Mouse (Mus musculus) stomach, adult 2 months (tissue): ENCODE results near the gene Tmem189. TPM values are rescaled to one million over a fixed set of nuclear protein-coding genes. Genes with fewer than 3 reads are reported as not detected.

Experiments used
- polyA plus RNA-seq: library from polyadenylated mRNA; depleted of rRNA; stranded (reverse); fragments of >200 nt; gene quantifications from 2 replicates; pipeline ENCODE4 v1.2.3, GENCODE M21; 2012; rRNA removed

Tmem189 gene
- 259 and 328 TPM in 2 replicates for polyA plus RNA-seq

DNA sequence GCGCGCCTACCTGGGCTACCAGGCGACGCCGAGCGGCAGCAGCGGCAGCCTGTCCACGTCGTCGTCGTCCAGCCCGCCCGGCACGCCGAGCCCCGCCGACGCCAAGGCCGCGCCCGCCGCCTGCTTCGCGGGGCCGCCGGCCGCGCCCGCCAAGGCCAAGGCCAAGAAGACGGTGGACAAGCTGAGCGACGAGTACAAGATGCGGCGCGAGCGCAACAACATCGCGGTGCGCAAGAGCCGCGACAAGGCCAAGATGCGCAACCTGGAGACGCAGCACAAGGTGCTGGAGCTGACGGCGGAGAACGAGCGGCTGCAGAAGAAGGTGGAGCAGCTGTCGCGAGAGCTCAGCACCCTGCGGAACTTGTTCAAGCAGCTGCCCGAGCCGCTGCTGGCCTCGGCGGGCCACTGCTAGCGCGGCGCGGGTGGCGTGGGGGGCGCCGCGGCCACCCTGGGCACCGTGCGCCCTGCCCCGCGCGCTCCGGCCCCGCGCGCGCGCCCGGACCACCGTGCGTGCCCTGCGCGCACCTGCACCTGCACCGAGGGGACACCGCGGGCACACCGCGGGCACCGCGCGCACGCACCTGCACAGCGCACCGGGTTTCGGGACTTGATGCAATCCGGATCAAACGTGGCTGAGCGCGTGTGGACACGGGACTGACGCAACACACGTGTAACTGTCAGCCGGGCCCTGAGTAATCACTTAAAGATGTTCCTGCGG lies at the start of gene Tmem189:
Gene Tmem189, minus strand, starts transcription at position 322 of the 718 bp plus-strand sequence.

GRCm38 (mm10) chr2:167688498-167689451 lies 847 bp downstream of the Tmem189 start, which contains the start of gene Cebpb:
TSS of gene Cebpb (plus strand) at chr2:167688915.

GRCm38 (mm10) chr2:167661270-167662203 lies 28.1 kb downstream of the Tmem189 start, which contains the start of gene Gm20431:
TSS of gene Gm20431 (minus strand) at chr2:167661496.

GRCm38 (mm10) chr2:167631591-167632448 lies 57.8 kb downstream of the Tmem189 start, which contains the start of gene Ube2v1:
TSS of gene Ube2v1 (minus strand) at chr2:167632095.

Other genes with a start within 250 kb of the Tmem189 start
- 32.3 and 33.0 TPM in 2 replicates for gene Rnf114, start 197.2 kb downstream of the Tmem189 start, polyA plus RNA-seq
- 14.8 and 15.5 TPM in 2 replicates for gene Spata2, start 196.9 kb downstream of the Tmem189 start, polyA plus RNA-seq
- 14.6 and 19.5 TPM in 2 replicates for gene Snai1, start 151.6 kb downstream of the Tmem189 start, polyA plus RNA-seq
- gene Ube2v1, start 57.7 kb downstream of the Tmem189 start, polyA plus RNA-seq, result 102 and 137 TPM in 2 replicates
- 27.4 TPM in 1 of 2 replicates, not detected in the other for gene Gm20431, start 28.3 kb downstream of the Tmem189 start, polyA plus RNA-seq
- gene Cebpb, start 907 bp downstream of the Tmem189 start, polyA plus RNA-seq, result 157 and 492 TPM in 2 replicates
- 21.1 and 22.6 TPM in 2 replicates for gene Ptpn1, start 242.2 kb upstream of the Tmem189 start, polyA plus RNA-seq